Mouse (Mus musculus): ENCODE results near the gene F2rl3. TPM values are rescaled to one million over a fixed set of nuclear protein-coding genes. Genes with fewer than 3 reads are reported as not detected.

Gene F2rl3
- polyA plus RNA-seq, 1 experiment: 116 TPM

DNA sequence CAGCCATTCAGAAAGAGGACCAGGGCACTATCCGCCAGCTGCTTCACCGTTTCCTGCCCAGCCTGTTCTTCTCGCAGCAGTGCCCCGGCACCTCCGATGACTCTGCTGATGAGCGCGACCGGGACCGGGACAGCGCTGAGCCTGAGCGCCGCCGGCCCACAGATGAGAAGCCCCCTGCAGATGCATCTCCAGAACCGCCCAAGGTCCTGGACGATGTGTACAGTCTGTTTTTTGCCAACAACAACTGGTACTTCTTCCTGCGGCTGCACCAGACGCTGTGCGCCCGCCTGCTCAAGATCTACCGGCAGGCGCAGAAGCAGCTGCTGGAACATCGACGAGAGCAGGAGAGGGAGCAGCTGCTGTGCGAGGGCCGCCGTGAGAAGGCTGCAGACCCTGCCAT is 11.8 kb upstream of the F2rl3 start:
- peaks cover 98% of the 10 kb centered on the region for H3K36me3 ChIP-seq (replicated peaks; ENCODE audit: low read length)
- H3K9me3 ChIP-seq: no peaks in the 10 kb centered on the region
- no peaks in the 10 kb centered on the region for H3K27me3 ChIP-seq (replicated peaks)
- H3K4me1 ChIP-seq: peaks cover 60% of the 10 kb centered on the region
- no peak overlapping the region for H3K4me3 ChIP-seq (replicated peaks)
- TF ChIP-seq GATA1 (IDR thresholded peaks at IDR 0.05; ENCODE audit: borderline replicate concordance, low read length) (no peak), FLI1 (IDR thresholded peaks at IDR 0.05; ENCODE audit: low read length) (no peak)

GRCm38 (mm10) chr8:72750266-72750665 is 11.4 kb upstream of the F2rl3 start:
- Histone ChIP-seq H3K4me3 (replicated peaks) (peak overlapping the region; percentile 29), H3K9me3 (no peaks in the 10 kb centered on the region), H3K27me3 (replicated peaks) (no peaks in the 10 kb centered on the region), H3K4me1 (peaks cover 61% of the 10 kb centered on the region), H3K36me3 (replicated peaks; ENCODE audit: low read length) (peaks cover 94% of the 10 kb centered on the region)
- TF ChIP-seq FLI1 (IDR thresholded peaks at IDR 0.05; ENCODE audit: low read length): no peak
- TF ChIP-seq GATA1 (IDR thresholded peaks at IDR 0.05; ENCODE audit: borderline replicate concordance, low read length): no peak

GRCm38 (mm10) chr8:72751126-72751525 is 10.6 kb upstream of the F2rl3 start:
- H3K4me1 ChIP-seq: peaks cover 65% of the 10 kb centered on the region
- no peaks in the 10 kb centered on the region for H3K27me3 ChIP-seq (replicated peaks)
- no peak for TF ChIP-seq FLI1 (IDR thresholded peaks at IDR 0.05; ENCODE audit: low read length)
- no peak for TF ChIP-seq GATA1 (IDR thresholded peaks at IDR 0.05; ENCODE audit: borderline replicate concordance, low read length)
- H3K4me3 ChIP-seq (replicated peaks): no peak overlapping the region
- peaks cover 94% of the 10 kb centered on the region for H3K36me3 ChIP-seq (replicated peaks; ENCODE audit: low read length)
- H3K9me3 ChIP-seq: no peaks in the 10 kb centered on the region

DNA sequence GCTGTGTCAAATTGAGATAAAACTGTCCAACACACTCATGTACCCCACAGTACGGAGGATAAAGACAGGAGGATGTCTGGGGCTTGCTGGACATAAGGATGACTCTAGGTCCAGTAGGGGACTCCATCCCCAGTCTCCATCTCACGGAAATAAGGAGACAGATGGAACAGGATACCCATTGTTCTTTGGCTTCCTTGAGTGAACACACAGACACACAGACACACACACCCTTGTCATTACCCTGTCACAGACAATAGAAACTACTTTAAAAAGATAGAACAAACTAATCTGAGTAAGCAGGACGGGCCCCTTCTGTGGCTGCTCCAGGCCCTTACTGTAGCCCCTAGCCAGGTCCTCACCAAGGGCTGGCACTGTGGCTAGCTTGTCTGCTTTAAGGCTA is 9.4 kb upstream of the F2rl3 start:
- Histone ChIP-seq H3K36me3 (replicated peaks; ENCODE audit: low read length) (peaks cover 94% of the 10 kb centered on the region), H3K4me1 (peaks cover 74% of the 10 kb centered on the region), H3K9me3 (no peaks in the 10 kb centered on the region), H3K27me3 (replicated peaks) (no peaks in the 10 kb centered on the region), H3K4me3 (replicated peaks) (no peak overlapping the region)
- TF ChIP-seq GATA1 (IDR thresholded peaks at IDR 0.05; ENCODE audit: borderline replicate concordance, low read length): no peak
- TF ChIP-seq FLI1 (IDR thresholded peaks at IDR 0.05; ENCODE audit: low read length): no peak

GRCm38 (mm10) chr8:72753165-72753564 is 8.5 kb upstream of the F2rl3 start:
- peaks cover 94% of the 10 kb centered on the region for H3K36me3 ChIP-seq (replicated peaks; ENCODE audit: low read length)
- TF ChIP-seq FLI1 (IDR thresholded peaks at IDR 0.05; ENCODE audit: low read length): no peak
- TF ChIP-seq GATA1 (IDR thresholded peaks at IDR 0.05; ENCODE audit: borderline replicate concordance, low read length): no peak

DNA sequence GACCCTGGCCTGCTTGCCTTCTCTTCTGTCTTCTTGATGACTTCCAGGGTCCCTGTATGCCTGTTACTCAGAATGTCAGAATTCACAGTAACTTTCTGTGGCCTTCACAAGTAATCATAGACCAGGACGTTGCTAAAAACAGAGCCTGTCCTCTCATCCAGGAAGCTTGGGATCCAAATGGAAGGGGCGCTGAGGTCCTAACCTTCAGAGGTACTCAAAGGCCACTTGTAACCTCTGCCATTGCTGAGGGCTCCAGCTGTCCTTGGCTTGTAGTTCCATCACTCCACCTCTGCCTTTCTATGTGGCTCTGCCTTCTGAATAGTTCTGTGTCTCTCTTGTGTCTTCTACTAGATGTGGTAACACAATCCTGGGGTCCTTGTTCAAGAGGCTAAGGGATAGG is 7.9 kb upstream of the F2rl3 start:
- H3K36me3 ChIP-seq (replicated peaks; ENCODE audit: low read length): peaks cover 94% of the 10 kb centered on the region

More at GRCm38 (mm10) chr8:72753165-72753564, 8.5 kb upstream of the F2rl3 start:
- Histone ChIP-seq H3K4me3 (replicated peaks) (no peak overlapping the region), H3K4me1 (peaks cover 83% of the 10 kb centered on the region), H3K9me3 (no peaks in the 10 kb centered on the region), H3K27me3 (replicated peaks) (no peaks in the 10 kb centered on the region)

DNA sequence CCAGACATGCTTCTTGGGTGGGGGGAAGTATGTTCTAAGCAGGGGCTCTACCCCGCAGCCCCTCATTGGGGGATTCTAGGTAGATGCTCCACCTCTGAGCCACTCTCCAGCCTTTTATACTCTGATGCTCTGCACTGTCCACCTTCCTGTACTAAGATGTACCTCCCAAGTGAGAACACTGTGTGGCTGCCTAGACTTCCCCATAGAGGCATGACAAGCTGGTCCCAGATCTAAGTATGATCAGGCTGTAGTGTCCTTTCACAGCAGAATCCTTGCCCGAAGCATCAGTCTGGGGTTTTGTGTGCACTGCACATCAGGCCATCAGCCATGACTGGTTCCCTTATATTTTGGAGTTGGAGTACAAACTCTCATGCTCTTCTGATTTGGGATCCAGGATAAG is 5.6 kb upstream of the F2rl3 start:
- TF ChIP-seq FLI1 (IDR thresholded peaks at IDR 0.05; ENCODE audit: low read length): no peak
- no peaks in the 10 kb centered on the region for H3K9me3 ChIP-seq
- no peaks in the 10 kb centered on the region for H3K27me3 ChIP-seq (replicated peaks)
- H3K4me1 ChIP-seq: peaks cover 94% of the 10 kb centered on the region
- peaks cover 89% of the 10 kb centered on the region for H3K36me3 ChIP-seq (replicated peaks; ENCODE audit: low read length)
- no peak overlapping the region for H3K4me3 ChIP-seq (replicated peaks)

More for the DNA sequence above, 7.9 kb upstream of the F2rl3 start:
- TF ChIP-seq GATA1 (IDR thresholded peaks at IDR 0.05; ENCODE audit: borderline replicate concordance, low read length): no peak
- TF ChIP-seq FLI1 (IDR thresholded peaks at IDR 0.05; ENCODE audit: low read length): no peak
- Histone ChIP-seq H3K9me3 (no peaks in the 10 kb centered on the region), H3K4me3 (replicated peaks) (no peak overlapping the region), H3K27me3 (replicated peaks) (no peaks in the 10 kb centered on the region), H3K4me1 (peaks cover 89% of the 10 kb centered on the region)

- Histone ChIP-seq H3K27me3 (replicated peaks) (no peaks in the 10 kb centered on the region), H3K36me3 (replicated peaks; ENCODE audit: low read length) (peaks cover 81% of the 10 kb centered on the region), H3K9me3 (no peaks in the 10 kb centered on the region), H3K4me3 (replicated peaks) (peak overlapping the region; percentile 42), H3K4me1 (peaks cover 94% of the 10 kb centered on the region)
- TF ChIP-seq GATA1 (IDR thresholded peaks at IDR 0.05; ENCODE audit: borderline replicate concordance, low read length) (no peak), FLI1 (IDR thresholded peaks at IDR 0.05; ENCODE audit: low read length) (no peak)
These were observed 4.8 kb upstream of the F2rl3 start for GRCm38 (mm10) chr8:72756771-72757390.

- peaks cover 79% of the 10 kb centered on the region for H3K36me3 ChIP-seq (replicated peaks; ENCODE audit: low read length)
- H3K4me1 ChIP-seq: peaks cover 94% of the 10 kb centered on the region
- no peak overlapping the region for H3K4me3 ChIP-seq (replicated peaks)
- TF ChIP-seq GATA1 (IDR thresholded peaks at IDR 0.05; ENCODE audit: borderline replicate concordance, low read length): no peak
- no peak for TF ChIP-seq FLI1 (IDR thresholded peaks at IDR 0.05; ENCODE audit: low read length)
- no peaks in the 10 kb centered on the region for H3K27me3 ChIP-seq (replicated peaks)
- H3K9me3 ChIP-seq: no peaks in the 10 kb centered on the region
These were observed 4.1 kb upstream of the F2rl3 start for GRCm38 (mm10) chr8:72757426-72758195.

- Histone ChIP-seq H3K4me3 (replicated peaks) (no peak overlapping the region), H3K27me3 (replicated peaks) (no peaks in the 10 kb centered on the region), H3K9me3 (no peaks in the 10 kb centered on the region), H3K4me1 (peaks cover 94% of the 10 kb centered on the region), H3K36me3 (replicated peaks; ENCODE audit: low read length) (peaks cover 75% of the 10 kb centered on the region)
- no peak for TF ChIP-seq GATA1 (IDR thresholded peaks at IDR 0.05; ENCODE audit: borderline replicate concordance, low read length)
- no peak for TF ChIP-seq FLI1 (IDR thresholded peaks at IDR 0.05; ENCODE audit: low read length)
These were observed 3.4 kb upstream of the F2rl3 start for GRCm38 (mm10) chr8:72758310-72758709.

Data from megakaryocyte, embryonic 14.5 days (primary cell).